Mouse (Mus musculus) lung, embryonic 16.5 days (tissue): ENCODE results near the gene Rgma. TPM values are rescaled to one million over a fixed set of nuclear protein-coding genes. Genes with fewer than 3 reads are reported as not detected.
A peak's percentile ranks its signal among the peaks of the same experiment; 100 is the strongest.

Experiments
- ATAC-seq: fragments of 200-750 bp; cut with Nextera tagmentation; 2 replicates; pipeline ENCODE4 v1.8.0; 2017; ENCODE audit warnings: low read depth, mild to moderate bottlenecking, moderate library complexity
- H3K27ac ChIP-seq: fragments of 300-500 bp; sonication (generic); 2 replicates; pipeline ENCODE4 v1.5.1; 2014; ENCODE audit warnings: mild to moderate bottlenecking, control low read depth, low read length
- H3K27me3 ChIP-seq: fragments of 300-500 bp; sonication (generic); 2 replicates; pipeline ENCODE4 v1.6.1; 2014; ENCODE audit warnings: low read depth, low read length, mixed read lengths; ENCODE audit not compliant: control insufficient read depth, insufficient read depth
- H3K36me3 ChIP-seq: fragments of 300-500 bp; sonication (generic); 2 replicates; pipeline ENCODE4 v1.6.1; 2014; ENCODE audit warnings: low read length; ENCODE audit not compliant: control insufficient read depth, insufficient read depth
- H3K4me1 ChIP-seq: fragments of 300-500 bp; sonication (generic); replicated peaks from 2 replicates; pipeline ENCODE4 v1.6.1; 2014; ENCODE audit warnings: low read length, mixed read lengths; ENCODE audit not compliant: control insufficient read depth, insufficient read depth
- H3K4me2 ChIP-seq: fragments of 300-500 bp; sonication (generic); 2 replicates; pipeline ENCODE4 v1.6.1; 2014; ENCODE audit warnings: low read depth, low read length, control low read depth
- H3K4me3 ChIP-seq: fragments of 300-500 bp; sonication (generic); 2 replicates; pipeline ENCODE4 v1.5.1; 2014; ENCODE audit warnings: mild to moderate bottlenecking, low read length, control low read depth
- H3K9ac ChIP-seq: fragments of 300-500 bp; sonication (generic); 2 replicates; pipeline ENCODE4 v1.6.1; 2014; ENCODE audit warnings: low read length, control low read depth
- H3K9me3 ChIP-seq: fragments of 300-500 bp; sonication (generic); 2 replicates; pipeline ENCODE4 v1.6.1; 2016; ENCODE audit warnings: low read length; ENCODE audit not compliant: control insufficient read depth
- WGBS: fragments of 180-500 bp; shearing (Covaris S2); extraction: QIAGEN DNeasy Blood & Tissue Kit; methylation state at CpG from one replicate; pipeline ENCODE4 v1.1.7; 2014; 5-methylcytosine and 5-hydroxymethylcytosine counted together
- polyA plus RNA-seq: library from polyadenylated mRNA; unstranded; fragments of >200 nt; fragmentation: Nextera tagmentation; extraction: Ambion mirVana; gene quantifications from 2 replicates; pipeline ENCODE4 v1.2.1, GENCODE M21; 2015

The Rgma gene
- polyA plus RNA-seq, 1 experiment from 2014 or later, result 10.5 TPM

DNA sequence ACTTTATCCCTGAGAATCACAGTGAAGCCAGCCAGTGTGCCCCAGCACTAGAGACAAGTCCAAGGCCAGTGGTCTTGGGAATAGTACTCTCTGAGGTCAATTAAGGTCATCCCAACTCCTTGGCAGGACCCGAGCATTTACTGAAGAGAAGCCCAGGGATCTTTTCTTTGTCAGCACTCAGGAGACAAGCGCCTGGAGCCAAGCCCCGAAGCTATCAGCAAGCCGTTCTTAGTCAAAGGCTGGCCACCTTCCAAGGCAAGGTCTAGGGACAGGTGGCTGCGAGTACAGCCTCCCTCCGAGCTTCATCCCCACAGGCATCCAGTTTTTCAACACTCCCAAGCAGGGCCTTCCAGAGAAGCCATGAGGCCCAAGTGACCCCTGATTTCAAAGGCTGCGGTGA, 40.4 kb upstream of the Rgma start:
- Histone ChIP-seq H3K9me3 (no peaks in the 10 kb centered on the region), H3K27me3 (no peaks in the 10 kb centered on the region), H3K36me3 (no peaks in the 10 kb centered on the region), H3K4me3 (no peak overlapping the region), H3K9ac (no peak overlapping the region), H3K27ac (no peak overlapping the region), H3K4me1 (no peaks in the 10 kb centered on the region), H3K4me2 (no peak overlapping the region)
- WGBS, result 43% methylated on average over 7 of the region's 7 CpGs
- ATAC-seq, result no peak

DNA sequence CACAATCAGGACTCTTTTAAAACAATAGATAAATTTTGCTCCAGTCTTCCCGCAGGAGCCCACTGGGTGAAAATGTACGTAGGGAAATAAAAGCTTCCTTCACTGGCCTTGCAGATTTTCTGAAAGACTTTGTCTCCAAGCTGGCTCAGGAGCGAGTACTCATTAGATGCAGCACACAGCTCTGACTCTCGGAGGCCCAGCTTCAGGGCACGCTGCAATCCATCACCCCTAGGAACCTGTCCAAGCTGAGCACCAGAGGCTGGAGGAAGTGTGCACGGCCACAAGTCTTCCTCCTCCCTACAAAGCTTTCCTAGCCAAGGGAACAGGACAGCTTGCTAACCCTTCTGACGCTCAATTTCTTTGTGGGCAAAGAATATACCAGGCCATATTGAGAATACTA, 38.9 kb upstream of the Rgma start:
- Histone ChIP-seq H3K9me3 (no peaks in the 10 kb centered on the region), H3K4me3 (no peak overlapping the region), H3K9ac (no peak overlapping the region), H3K4me1 (no peaks in the 10 kb centered on the region), H3K27me3 (no peaks in the 10 kb centered on the region), H3K27ac (no peak overlapping the region), H3K36me3 (no peaks in the 10 kb centered on the region), H3K4me2 (no peak overlapping the region)
- WGBS, result 38% methylated on average over 7 of the region's 7 CpGs
- ATAC-seq, result no peak

DNA sequence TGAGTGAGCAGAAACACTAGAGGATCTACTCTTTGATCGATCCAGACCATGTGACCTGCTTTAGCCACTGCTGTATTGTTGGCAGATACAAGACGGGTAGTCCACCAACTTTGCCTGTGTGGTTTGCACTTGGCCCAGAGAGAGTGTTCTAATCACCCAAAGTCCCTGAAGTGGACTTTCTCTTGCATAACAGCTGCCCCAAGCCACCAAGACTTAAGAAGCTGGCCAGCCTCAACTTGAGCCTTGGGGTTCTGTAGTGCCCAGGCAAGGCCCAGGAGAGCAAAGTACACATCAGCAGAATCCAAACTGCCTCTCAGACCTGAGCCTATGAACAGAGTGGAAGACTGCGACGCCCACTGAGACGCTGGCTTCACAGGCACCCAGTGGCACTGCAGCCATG, 37.0 kb upstream of the Rgma start:
- H3K4me3 ChIP-seq, result no peak overlapping the region
- no peak overlapping the region for H3K4me2 ChIP-seq
- H3K27ac ChIP-seq, result no peak overlapping the region
- WGBS, result 76% methylated on average over 5 of the region's 5 CpGs
- ATAC-seq, result peak; percentile 62
- H3K27me3 ChIP-seq, result no peaks in the 10 kb centered on the region; the same call in 1 of the 2 replicates
- H3K9me3 ChIP-seq, result no peaks in the 10 kb centered on the region
- H3K9ac ChIP-seq, result no peak overlapping the region
- H3K4me1 ChIP-seq, result no peaks in the 10 kb centered on the region
- no peaks in the 10 kb centered on the region for H3K36me3 ChIP-seq

DNA sequence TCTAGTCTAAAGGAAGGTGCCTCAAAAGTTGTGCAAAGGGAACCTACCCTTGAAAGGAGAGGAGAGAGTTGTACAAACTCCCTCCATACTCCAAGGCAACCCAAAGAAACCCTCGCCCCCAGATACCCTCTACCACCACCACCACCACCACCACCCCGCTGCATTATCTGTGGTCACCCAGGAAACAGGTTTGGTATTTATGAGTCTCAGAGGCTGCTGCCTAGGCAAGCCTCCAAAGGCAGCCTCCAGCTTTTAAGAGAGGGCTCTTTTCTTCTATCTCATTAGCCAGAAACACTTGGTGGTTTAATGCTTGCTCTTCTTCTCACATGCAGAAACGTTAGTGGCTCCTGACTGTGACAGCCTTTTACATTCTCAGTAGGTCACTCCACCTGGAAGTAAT, 31.5 kb upstream of the Rgma start:
- H3K27me3 ChIP-seq, result no peaks in the 10 kb centered on the region; the same call in 1 of the 2 replicates
- H3K27ac ChIP-seq, result no peak overlapping the region
- no peaks in the 10 kb centered on the region for H3K9me3 ChIP-seq
- no peak overlapping the region for H3K4me2 ChIP-seq
- no peaks in the 10 kb centered on the region for H3K4me1 ChIP-seq
- no peak overlapping the region for H3K4me3 ChIP-seq
- no peak for ATAC-seq
- H3K9ac ChIP-seq, result no peak overlapping the region
- no peaks in the 10 kb centered on the region for H3K36me3 ChIP-seq
- WGBS, result 59% methylated on average over 3 of the region's 3 CpGs

DNA sequence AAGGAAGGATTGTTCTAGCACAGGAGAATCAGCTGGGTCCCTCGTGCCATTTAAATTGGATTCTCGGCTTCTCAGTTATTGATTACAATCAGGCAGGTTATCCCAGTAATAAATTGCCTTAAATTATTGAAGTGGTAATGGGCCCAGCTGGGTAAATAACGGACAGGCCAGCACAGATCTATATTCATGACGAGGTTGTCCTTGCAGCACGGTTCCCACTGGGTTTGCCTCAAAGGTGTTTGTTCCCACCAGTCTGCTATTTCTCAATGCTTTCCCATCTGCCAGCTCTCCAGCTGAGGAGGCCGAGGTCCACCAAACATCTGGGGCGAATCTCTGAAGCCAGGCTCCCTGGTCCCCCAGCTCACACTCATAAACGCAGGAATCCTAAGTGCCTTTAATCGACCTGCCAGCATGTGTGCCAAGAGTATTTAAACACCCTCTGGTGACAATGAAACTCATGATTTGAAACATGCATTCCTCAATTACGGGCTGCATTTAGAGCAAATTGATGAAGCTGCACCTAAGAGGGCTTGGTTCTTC, 26.7 kb upstream of the Rgma start:
- no peak for ATAC-seq
- WGBS, result 28% methylated on average over 10 of the region's 10 CpGs
- H3K9ac ChIP-seq, result no peak overlapping the region

DNA sequence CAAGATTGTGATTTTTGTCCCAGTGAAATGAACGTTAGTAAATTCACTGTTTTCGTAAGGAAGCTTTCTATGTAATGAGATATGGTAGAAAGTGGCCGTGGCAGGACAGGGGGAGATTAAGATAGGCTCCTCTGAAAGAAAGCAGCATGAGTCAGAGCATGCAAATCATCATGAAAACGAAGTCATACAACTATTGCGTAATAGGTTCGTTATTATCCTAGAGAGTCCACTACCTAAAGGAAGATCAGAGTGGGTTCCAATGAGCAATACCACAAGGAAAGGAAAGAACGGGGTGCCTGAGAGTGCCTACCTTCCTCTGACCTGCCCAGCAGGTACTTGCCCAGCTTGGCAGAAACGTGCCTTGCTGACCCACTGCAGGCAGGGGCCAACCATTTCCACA, 26.2 kb upstream of the Rgma start:
- WGBS, result 60% methylated on average over 8 of the region's 8 CpGs
- Histone ChIP-seq H3K27me3 (no peaks in the 10 kb centered on the region; the same call in 1 of the 2 replicates), H3K9ac (no peak overlapping the region), H3K4me2 (no peak overlapping the region), H3K27ac (no peak overlapping the region), H3K4me3 (no peak overlapping the region), H3K9me3 (no peaks in the 10 kb centered on the region), H3K36me3 (no peaks in the 10 kb centered on the region), H3K4me1 (no peaks in the 10 kb centered on the region)
- ATAC-seq, result no peak

More for the DNA sequence above, 26.7 kb upstream of the Rgma start:
- no peak overlapping the region for H3K4me3 ChIP-seq
- H3K27me3 ChIP-seq, result no peaks in the 10 kb centered on the region; the same call in 1 of the 2 replicates
- H3K27ac ChIP-seq, result no peak overlapping the region
- no peaks in the 10 kb centered on the region for H3K4me1 ChIP-seq
- no peaks in the 10 kb centered on the region for H3K36me3 ChIP-seq
- H3K9me3 ChIP-seq, result no peaks in the 10 kb centered on the region
- no peak overlapping the region for H3K4me2 ChIP-seq

DNA sequence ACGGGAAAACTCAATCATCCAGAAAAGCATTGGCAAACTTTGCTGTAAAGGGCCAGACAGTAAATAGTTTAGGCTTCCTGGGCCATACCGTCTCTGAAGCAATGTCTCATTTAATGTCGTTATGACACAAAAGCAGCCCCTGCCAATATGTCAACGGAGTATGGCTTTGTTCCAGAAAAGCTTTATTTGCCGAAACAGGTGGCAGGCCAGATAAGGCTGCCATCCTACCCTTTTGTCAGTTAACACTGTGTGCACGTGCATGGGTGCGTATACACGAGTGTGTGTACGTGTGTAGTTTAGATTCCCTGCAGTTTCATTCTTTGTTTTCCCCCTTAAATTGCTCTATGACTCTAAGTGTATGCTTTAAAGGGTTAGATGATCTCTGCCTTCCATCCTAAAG, 20.1 kb upstream of the Rgma start:
- Histone ChIP-seq H3K9me3 (no peaks in the 10 kb centered on the region), H3K4me2 (no peak overlapping the region), H3K27me3 (no peaks in the 10 kb centered on the region), H3K4me3 (no peak overlapping the region), H3K27ac (no peak overlapping the region), H3K36me3 (no peaks in the 10 kb centered on the region), H3K9ac (no peak overlapping the region), H3K4me1 (no peaks in the 10 kb centered on the region)
- ATAC-seq, result no peak
- 40% methylated on average over 9 of the region's 9 CpGs for WGBS

DNA sequence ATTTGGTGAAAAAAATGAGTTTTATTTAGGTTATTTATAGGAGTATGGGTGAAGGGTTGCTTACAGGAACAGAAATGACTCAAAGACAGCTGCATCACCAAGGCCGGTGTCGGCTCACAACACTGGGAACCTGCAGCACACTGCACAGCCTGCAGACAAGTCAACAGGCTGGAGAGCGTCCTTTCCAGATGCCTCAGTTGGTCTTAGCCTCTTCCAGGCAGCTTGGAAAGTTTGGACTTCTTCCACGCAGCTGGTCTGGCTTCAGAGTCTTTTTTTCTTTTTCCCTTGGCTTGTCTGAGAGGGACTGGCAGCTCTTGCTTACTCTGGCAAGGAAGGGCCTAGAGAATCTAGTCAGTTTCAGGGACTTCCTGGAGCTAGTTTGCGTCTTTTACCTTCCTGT, 18.4 kb upstream of the Rgma start:
- no peak for ATAC-seq
- no peaks in the 10 kb centered on the region for H3K36me3 ChIP-seq
- no peaks in the 10 kb centered on the region for H3K27me3 ChIP-seq
- H3K4me3 ChIP-seq, result no peak overlapping the region
- H3K9ac ChIP-seq, result no peak overlapping the region
- no peak overlapping the region for H3K27ac ChIP-seq
- H3K4me2 ChIP-seq, result no peak overlapping the region
- H3K4me1 ChIP-seq, result no peaks in the 10 kb centered on the region
- H3K9me3 ChIP-seq, result no peaks in the 10 kb centered on the region
- 75% methylated on average over 5 of the region's 5 CpGs for WGBS

DNA sequence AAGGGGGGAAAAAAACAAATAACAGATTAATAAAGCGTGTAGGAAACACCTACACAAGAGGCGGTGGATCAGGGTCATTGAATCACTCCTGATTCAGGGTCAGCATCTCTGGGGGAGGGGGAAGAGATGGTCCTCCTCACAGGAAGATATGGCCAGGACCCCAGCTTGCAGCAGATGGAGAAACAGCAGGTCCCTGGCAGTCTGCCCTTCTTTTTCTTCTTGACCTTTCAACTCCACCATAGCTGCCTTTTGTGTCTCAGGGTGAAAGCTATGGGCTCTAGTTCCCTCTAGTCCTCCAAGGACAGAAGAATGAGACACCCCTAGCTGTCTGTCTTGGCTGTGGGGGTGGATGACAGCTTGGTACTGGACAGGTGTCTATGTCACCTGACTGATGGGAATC, 17.7 kb upstream of the Rgma start:
- Histone ChIP-seq H3K4me1 (no peaks in the 10 kb centered on the region), H3K36me3 (no peaks in the 10 kb centered on the region), H3K9ac (no peak overlapping the region), H3K27ac (no peak overlapping the region), H3K4me2 (no peak overlapping the region), H3K27me3 (no peaks in the 10 kb centered on the region), H3K4me3 (no peak overlapping the region), H3K9me3 (no peaks in the 10 kb centered on the region)
- 95% methylated on average over 2 of the region's 2 CpGs for WGBS
- no peak for ATAC-seq

DNA sequence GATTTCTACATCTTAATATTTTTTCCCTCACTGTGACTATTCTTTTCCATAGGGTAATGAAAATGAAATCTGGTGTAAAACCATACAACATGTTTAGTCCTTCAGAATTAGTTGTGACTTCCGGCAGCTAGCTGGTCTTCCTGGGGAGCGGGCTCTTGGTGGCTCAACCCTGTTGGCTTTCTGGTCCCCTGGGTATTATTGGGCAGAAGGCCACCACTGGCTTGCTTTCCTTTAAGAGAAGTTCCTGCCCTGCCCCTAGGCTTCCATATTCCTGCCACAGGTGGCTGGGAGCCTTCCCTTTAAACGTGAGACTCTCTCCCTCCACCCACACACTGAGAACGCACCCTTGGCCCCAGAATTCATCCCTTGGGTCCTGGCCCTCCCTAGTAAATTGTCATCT, 9.8 kb upstream of the Rgma start:
- Histone ChIP-seq H3K4me3 (no peak overlapping the region), H3K4me2 (no peak overlapping the region), H3K36me3 (no peaks in the 10 kb centered on the region), H3K27ac (no peak overlapping the region), H3K9ac (no peak overlapping the region), H3K27me3 (no peaks in the 10 kb centered on the region), H3K4me1 (no peaks in the 10 kb centered on the region), H3K9me3 (no peaks in the 10 kb centered on the region)
- WGBS, result 67% methylated on average over 4 of the region's 4 CpGs
- no peak for ATAC-seq
